In the genomic region with DNA sequence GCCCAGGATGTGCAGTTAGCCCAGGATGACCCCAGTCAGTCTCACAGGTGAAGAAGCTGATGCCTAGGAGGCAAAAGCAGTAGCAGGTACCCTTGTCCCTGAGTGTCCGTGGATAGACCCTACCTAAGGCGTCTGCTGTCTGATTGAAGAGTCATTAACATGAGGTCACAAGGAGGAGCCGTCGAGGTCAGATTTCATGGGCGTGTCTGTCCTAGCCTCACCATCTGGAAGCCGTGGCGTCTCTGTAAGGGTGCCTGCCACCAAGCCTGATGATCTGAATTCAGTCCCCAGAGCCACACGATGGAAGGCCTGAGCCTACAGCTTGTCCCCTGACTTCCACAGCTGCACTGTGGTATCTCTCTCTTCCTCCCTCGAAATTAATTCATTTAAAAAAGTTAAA, we compare ENCODE assay signal across 24 mouse cellular contexts.
DNase-seq lines count a peak whose midpoint lies in the region; ATAC-seq and TF ChIP-seq lines count a peak whose summit lies in the region.
"Had no signal": no experiment of that assay in that cellular context is flagged by ENCODE, and none has a peak within 500 bp of the region (broad histone marks: within the 10 kb centered on the region; RNA-seq: fewer than 3 reads in every experiment).

No protein-coding gene starts in this region.

- H3K4me2 ChIP-seq in limb, embryonic 11.5 days (ENCODE audit: low read depth, severe bottlenecking), result no peak overlapping the region
- no peak overlapping the region for H3K4me2 ChIP-seq in heart, embryonic 12.5 days
- H3K4me2 ChIP-seq in stomach, postnatal 0 days (replicated peaks; ENCODE audit: low read depth), result no peak overlapping the region
- H3K4me2 ChIP-seq: hindbrain, embryonic 15.5 days; liver, embryonic 15.5 days; lung, embryonic 15.5 days had no signal

- TF ChIP-seq CTCF in spleen, adult 2 months (IDR thresholded peaks at IDR 0.05; ENCODE audit: extremely low read depth, insufficient read depth, insufficient read length, insufficient replicate concordance), result no peak
- TF ChIP-seq CTCF in stomach, postnatal 0 days (IDR thresholded peaks at IDR 0.05; ENCODE audit: low read depth), result no peak

- TF ChIP-seq POLR2A in spleen, adult 2 months (IDR thresholded peaks at IDR 0.05; ENCODE audit: low read depth, low read length), result no peak

- H3K9me3 ChIP-seq in limb, embryonic 11.5 days (ENCODE audit: control insufficient read depth, low read length), result no peaks in the 10 kb centered on the region
- no peaks in the 10 kb centered on the region for H3K9me3 ChIP-seq in heart, embryonic 12.5 days (replicated peaks)
- H3K9me3 ChIP-seq in stomach, postnatal 0 days (ENCODE audit: control insufficient read depth, low read length), result no peaks in the 10 kb centered on the region
- H3K9me3 ChIP-seq: hindbrain, embryonic 10.5 days; hindbrain, embryonic 15.5 days; liver, embryonic 15.5 days; lung, embryonic 15.5 days; megakaryocyte, embryonic 14.5 days had no signal

- no peak overlapping the region for H3K9ac ChIP-seq in limb, embryonic 11.5 days (ENCODE audit: low read length)
- no peak overlapping the region for H3K9ac ChIP-seq in heart, embryonic 12.5 days
- H3K9ac ChIP-seq in stomach, postnatal 0 days (ENCODE audit: low read length), result no peak overlapping the region
- H3K9ac ChIP-seq: hindbrain, embryonic 15.5 days; liver, embryonic 15.5 days; lung, embryonic 15.5 days had no signal

- H3K27ac ChIP-seq in spleen, adult 2 months (ENCODE audit: insufficient read depth, low read length), result 0 out of 2 replicates have a peak overlapping the region, but pooled peaks have one; percentile 13
- 0 out of 2 replicates have a peak overlapping the region, but pooled peaks have one; percentile 30 for H3K27ac ChIP-seq in limb, embryonic 11.5 days (replicated peaks; ENCODE audit: low read depth, low read length)
- no peak overlapping the region for H3K27ac ChIP-seq in heart, embryonic 12.5 days (ENCODE audit: poor library complexity, severe bottlenecking)
- no peak overlapping the region for H3K27ac ChIP-seq in stomach, postnatal 0 days (replicated peaks)
- H3K27ac ChIP-seq: hindbrain, embryonic 15.5 days; liver, embryonic 15.5 days; lung, embryonic 15.5 days had no signal

- H3K27me3 ChIP-seq in spleen, adult 2 months (ENCODE audit: control insufficient read depth, insufficient read depth, low read length), result no peaks in the 10 kb centered on the region
- H3K27me3 ChIP-seq in limb, embryonic 11.5 days (ENCODE audit: control insufficient read depth, insufficient read depth, low read length), result no peaks in the 10 kb centered on the region
- H3K27me3 ChIP-seq in heart, embryonic 12.5 days (replicated peaks), result no peaks in the 10 kb centered on the region
- H3K27me3 ChIP-seq in stomach, postnatal 0 days (ENCODE audit: control insufficient read depth, insufficient read depth, low read length), result no peaks in the 10 kb centered on the region
- H3K27me3 ChIP-seq: hindbrain, embryonic 15.5 days; liver, embryonic 15.5 days; lung, embryonic 15.5 days had no signal

- 71% methylated on average over 9 of the region's 9 CpGs for WGBS in spleen, adult 2 months
- 44% methylated on average over 9 of the region's 9 CpGs for WGBS in limb, embryonic 11.5 days
- WGBS in heart, embryonic 12.5 days, result 66% methylated on average over 9 of the region's 9 CpGs
- 76% methylated on average over 9 of the region's 9 CpGs for WGBS in stomach, postnatal 0 days

- no peak for DNase-seq in spleen, adult 2 months (ENCODE audit: low read depth in 1 of 2, low spot score in 2 of 2)
- DNase-seq in spleen, postnatal 4 days (ENCODE audit: low spot score in 2 of 2), result no peak
- peak; percentile 51 for DNase-seq in R1 (ENCODE audit: low read depth, low spot score)
- DNase-seq in limb, embryonic 11.5 days (ENCODE audit: low spot score), result no peak
- DNase-seq in stomach, postnatal 0 days (ENCODE audit: low spot score), result no peak
- DNase-seq in heart, postnatal 25 days (ENCODE audit: low spot score), result no peak
- DNase-seq: adrenal gland, adult 2 months; adrenal gland, postnatal 36 days; cerebellum, adult 2 months; cerebellum, postnatal 14 days; gastrocnemius, postnatal 10 days; kidney, adult 11 months; kidney, postnatal 25 days; midbrain, embryonic 14.5 days; retina, postnatal 1 day; right cerebral cortex, postnatal 14 days; thymus, adult 18-20 months had no signal

- H3K4me1 ChIP-seq in spleen, adult 2 months (ENCODE audit: control insufficient read depth, insufficient read depth, insufficient read length), result peaks cover 16% of the 10 kb centered on the region
- H3K4me1 ChIP-seq in limb, embryonic 11.5 days (ENCODE audit: control insufficient read depth, insufficient read depth, low read length), result peaks cover 39% of the 10 kb centered on the region
- no peaks in the 10 kb centered on the region for H3K4me1 ChIP-seq in heart, embryonic 12.5 days (replicated peaks)
- peaks cover 2% of the 10 kb centered on the region; the same call in 1 of the 2 replicates for H3K4me1 ChIP-seq in stomach, postnatal 0 days (replicated peaks; ENCODE audit: control insufficient read depth, insufficient read depth)

- H3K4me3 ChIP-seq in spleen, adult 2 months (ENCODE audit: extremely low read depth, insufficient read depth, insufficient read length), result no peak overlapping the region
- no peak overlapping the region for H3K4me3 ChIP-seq in limb, embryonic 11.5 days (ENCODE audit: low read depth, low read length)
- no peak overlapping the region for H3K4me3 ChIP-seq in heart, embryonic 12.5 days
- no peak overlapping the region for H3K4me3 ChIP-seq in stomach, postnatal 0 days (ENCODE audit: low read depth, low read length)
- H3K4me3 ChIP-seq: hindbrain, embryonic 10.5 days; hindbrain, embryonic 15.5 days; liver, embryonic 15.5 days; lung, embryonic 15.5 days; megakaryocyte, embryonic 14.5 days had no signal

- no peak for TF ChIP-seq EP300 in stomach, postnatal 0 days (optimal IDR thresholded peaks at IDR 0.05)

- no peaks in the 10 kb centered on the region for H3K36me3 ChIP-seq in spleen, adult 2 months (ENCODE audit: control insufficient read depth, insufficient read depth, low read length)
- H3K36me3 ChIP-seq in limb, embryonic 11.5 days (ENCODE audit: control insufficient read depth, insufficient read depth, low read length), result no peaks in the 10 kb centered on the region
- H3K36me3 ChIP-seq in heart, embryonic 12.5 days, result no peaks in the 10 kb centered on the region
- H3K36me3 ChIP-seq in stomach, postnatal 0 days (ENCODE audit: control insufficient read depth, insufficient read depth, low read length), result no peaks in the 10 kb centered on the region
- H3K36me3 ChIP-seq: hindbrain, embryonic 10.5 days; hindbrain, embryonic 15.5 days; liver, embryonic 15.5 days; lung, embryonic 15.5 days had no signal

- intact Hi-C loops in heart, postnatal 25 days (cut with DNase I), result no loop called here

- no peak for ATAC-seq in limb, embryonic 11.5 days (ENCODE audit: insufficient number of reproducible peaks, low FRiP score, low TSS enrichment, low read depth)
- ATAC-seq in heart, embryonic 12.5 days (ENCODE audit: insufficient number of reproducible peaks, low FRiP score), result no peak
- ATAC-seq in stomach, postnatal 0 days (ENCODE audit: low FRiP score, low TSS enrichment), result no peak
- ATAC-seq: forebrain, embryonic 16.5 days had no signal

Comparison
In these comparisons a context has a peak if more than half of its experiments do, and no peak if none do; other contexts are left out.
1. H3K27ac ChIP-seq: peak in spleen, adult 2 months (single experiment) and limb, embryonic 11.5 days (single experiment); none in heart, embryonic 12.5 days (single experiment) and stomach, postnatal 0 days (single experiment).